Mouse (Mus musculus): ENCODE results near the gene Dgcr6. TPM values are rescaled to one million over a fixed set of nuclear protein-coding genes. Genes with fewer than 3 reads are reported as not detected.

The Dgcr6 gene
- total RNA-seq, 2 experiments from 2014 or later, result 35.3 to 35.4 TPM

- DNase-seq (ENCODE audit: low spot score in 2 of 2), result no peak
These were observed 65.6 kb downstream of the Dgcr6 start for GRCm38 (mm10) chr16:18118285-18118684.

DNA sequence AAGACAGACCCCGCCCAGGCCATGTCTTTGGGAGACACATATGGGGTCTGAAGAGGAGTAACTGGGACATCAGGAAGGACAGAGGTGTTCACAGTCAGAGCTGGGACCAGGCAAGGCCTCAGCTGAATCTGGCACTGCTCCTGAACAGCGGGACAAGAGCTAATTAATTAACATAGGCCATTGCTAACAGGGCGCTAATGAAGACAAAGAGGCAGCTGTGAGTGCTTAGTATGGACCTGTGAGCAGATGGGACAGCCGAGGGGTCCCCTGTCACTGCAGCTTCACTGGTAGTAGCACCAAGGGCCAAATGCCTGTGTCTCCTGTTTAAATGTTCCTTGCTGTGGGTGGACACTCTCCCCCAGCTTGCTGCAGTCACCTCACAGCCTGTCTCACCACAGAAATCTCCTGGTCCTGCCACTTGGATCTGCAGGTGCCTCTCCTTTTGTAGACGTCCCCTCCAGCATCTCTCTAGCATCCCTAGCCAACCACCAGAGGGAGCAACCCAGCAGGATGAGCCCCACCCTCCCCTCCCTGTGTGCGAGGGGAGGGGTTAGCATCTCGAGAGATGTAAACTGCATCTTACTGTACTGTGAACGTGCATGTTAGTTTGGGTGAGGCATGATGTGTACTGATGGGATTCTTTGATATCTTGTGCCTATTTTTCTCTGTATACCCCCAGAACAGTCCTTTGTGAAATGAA is 66.5 kb downstream of the Dgcr6 start:
- peak in 1 of 2 experiments; percentile 57 for DNase-seq (ENCODE audit: low spot score in 2 of 2)

Other genes starting within 250 kb of the Dgcr6 start
- under 1 TPM in 1 of 2 experiments, not detected in 1; 0.25 TPM for gene B830017H08Rik, start 219.7 kb upstream of the Dgcr6 start, total RNA-seq (2021)
- gene Car15, start 214.5 kb upstream of the Dgcr6 start, total RNA-seq (2021), result under 1 TPM; 0.83 to 0.98 TPM
- under 1 TPM; 0.29 to 0.36 TPM for gene Gm20518, start 161.2 kb upstream of the Dgcr6 start, total RNA-seq (2021)
- gene Tssk1, start 158.6 kb upstream of the Dgcr6 start, total RNA-seq (2021), result under 1 TPM; 0.07 to 0.08 TPM
- 10 to 100 TPM; 52.3 to 54.2 TPM for gene Dgcr2, start 154.3 kb upstream of the Dgcr6 start, total RNA-seq (2021)
- gene Tssk2, start 154.2 kb upstream of the Dgcr6 start, total RNA-seq (2021), result not detected
- 10 to 100 TPM; 16.2 to 20.2 TPM for gene Ess2, start 141.5 kb upstream of the Dgcr6 start, total RNA-seq (2021)
- not detected for gene Gsc2, start 137.8 kb upstream of the Dgcr6 start, total RNA-seq (2021)
- gene Slc25a1, start 124.6 kb upstream of the Dgcr6 start, total RNA-seq (2021), result 10 to 100 TPM; 14.1 to 16.2 TPM
- gene Vpreb2, start 72.4 kb upstream of the Dgcr6 start, total RNA-seq (2021), result not detected
- 1 to 10 TPM; 3.1 to 3.7 TPM for gene Prodh, start 37.3 kb downstream of the Dgcr6 start, total RNA-seq (2021)
- gene Rtn4r, start 74.8 kb downstream of the Dgcr6 start, total RNA-seq (2021), result 1 to 10 TPM; 1.2 to 1.4 TPM
- not detected for gene Ccdc188, start 165.0 kb downstream of the Dgcr6 start, total RNA-seq (2021)
- 10 to 100 TPM; 37.7 to 42.1 TPM for gene Zdhhc8, start 182.3 kb downstream of the Dgcr6 start, total RNA-seq (2021)
- 10 to 100 TPM; 31.6 to 37.2 TPM for gene Trmt2a, start 195.8 kb downstream of the Dgcr6 start, total RNA-seq (2021)
- gene Ranbp1, start 195.9 kb downstream of the Dgcr6 start, total RNA-seq (2021), result 100 to 1,000 TPM; 105 to 109 TPM
- not detected for gene Gm49776, start 205.5 kb downstream of the Dgcr6 start, total RNA-seq (2021)
- gene Dgcr8, start 236.4 kb downstream of the Dgcr6 start, total RNA-seq (2021), result 10 to 100 TPM; 46.4 to 56.6 TPM

Data from gastrocnemius, postnatal 4 days (tissue).